Mouse (Mus musculus): Measurements from ENCODE around the gene Comt.
A peak's percentile ranks its signal among the peaks of the same experiment; 100 is the strongest.

Gene Comt

DNA sequence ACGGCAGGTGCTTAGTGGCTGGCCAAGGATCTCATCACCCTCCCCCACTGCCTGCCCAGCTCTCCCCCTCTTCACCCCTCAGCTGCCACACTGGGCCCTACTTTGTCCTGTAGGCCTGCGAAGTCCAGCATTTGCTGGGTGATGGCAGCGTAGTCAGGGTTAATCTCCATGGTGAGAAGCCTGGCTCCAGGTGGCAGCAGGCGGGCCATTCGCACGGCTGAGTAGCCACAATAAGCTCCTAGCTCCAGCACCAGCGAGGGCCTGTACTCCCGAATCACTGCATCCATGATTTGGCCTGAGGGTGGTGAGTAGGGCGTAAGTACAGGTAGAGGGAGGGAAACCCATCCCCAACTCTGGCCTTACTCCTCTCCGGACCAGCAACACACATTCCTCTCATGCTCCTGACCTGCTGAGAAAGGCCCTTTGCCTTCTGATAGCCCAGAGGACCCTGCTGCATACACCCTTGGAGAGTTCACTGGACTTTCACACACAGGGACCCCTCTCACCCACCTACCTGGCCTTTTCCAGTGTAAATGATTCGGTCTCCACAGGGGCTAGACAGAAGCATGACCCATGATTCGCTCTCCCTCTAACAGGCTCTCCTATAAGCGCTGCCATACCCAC is 15.5 kb downstream of the Comt start:
- no peak for DNase-seq (ENCODE audit: low read depth, low spot score)

DNA sequence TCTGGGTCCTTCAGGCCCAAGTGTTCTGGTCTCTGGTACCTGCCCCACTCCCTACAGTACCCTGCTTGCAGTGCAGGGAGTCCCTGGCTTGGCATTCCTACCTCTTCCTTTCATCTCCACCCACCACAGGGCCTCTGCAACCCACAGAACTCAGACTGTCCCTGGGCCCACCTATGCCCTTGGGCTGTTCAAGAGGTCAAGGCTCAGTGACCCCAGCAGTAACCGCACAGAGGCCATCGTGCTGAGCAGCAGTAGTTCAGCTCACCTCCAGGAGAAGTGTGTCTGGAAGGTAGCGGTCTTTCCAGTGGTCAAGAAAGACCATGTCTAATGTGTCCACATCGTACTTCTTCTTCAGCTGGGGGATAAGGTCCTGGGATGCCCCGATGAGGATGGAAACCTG is 16.2 kb downstream of the Comt start:
- DNase-seq (ENCODE audit: low read depth, low spot score) = no peak

DNA sequence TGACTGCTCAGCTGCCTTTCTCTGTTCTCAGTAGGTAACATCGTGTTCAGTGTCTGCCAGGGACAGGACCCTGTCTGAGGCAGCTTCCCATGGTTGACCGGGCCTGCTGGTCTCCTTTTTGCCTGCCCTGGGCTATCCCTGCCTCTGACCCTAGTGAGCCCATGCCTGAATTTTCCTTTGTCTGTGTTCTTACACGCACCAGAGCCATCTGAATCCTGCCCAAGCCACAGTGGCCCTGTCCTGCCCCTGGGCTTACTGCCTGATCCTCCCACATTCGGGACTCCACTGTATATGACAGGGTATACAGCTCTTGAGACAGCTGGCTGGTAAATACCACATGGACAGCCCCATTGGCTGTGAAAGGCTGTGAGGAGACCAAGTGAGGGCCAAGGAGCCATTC is 16.9 kb downstream of the Comt start:
- no peak for DNase-seq (ENCODE audit: low read depth, low spot score)

DNA sequence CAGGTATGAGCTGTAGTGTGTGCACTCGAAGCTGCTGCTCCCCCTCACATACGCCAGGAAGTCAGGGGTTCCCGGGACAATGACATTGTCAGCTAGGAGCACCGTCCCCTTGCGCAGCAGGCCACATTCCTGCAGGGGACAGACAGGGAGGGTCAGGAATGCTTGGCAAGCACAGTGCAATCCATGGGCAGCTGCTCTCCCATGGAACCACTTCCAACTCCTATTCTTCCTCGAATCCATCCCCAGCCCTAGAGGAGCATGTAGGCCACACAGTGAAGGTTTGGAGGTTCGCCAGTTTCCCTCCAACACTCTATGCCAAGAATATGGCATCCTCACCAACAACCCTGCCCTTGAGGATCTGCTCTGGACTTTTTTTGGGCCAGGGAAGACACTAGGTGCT is 18.7 kb downstream of the Comt start:
- DNase-seq (ENCODE audit: low read depth, low spot score) = no peak

DNA sequence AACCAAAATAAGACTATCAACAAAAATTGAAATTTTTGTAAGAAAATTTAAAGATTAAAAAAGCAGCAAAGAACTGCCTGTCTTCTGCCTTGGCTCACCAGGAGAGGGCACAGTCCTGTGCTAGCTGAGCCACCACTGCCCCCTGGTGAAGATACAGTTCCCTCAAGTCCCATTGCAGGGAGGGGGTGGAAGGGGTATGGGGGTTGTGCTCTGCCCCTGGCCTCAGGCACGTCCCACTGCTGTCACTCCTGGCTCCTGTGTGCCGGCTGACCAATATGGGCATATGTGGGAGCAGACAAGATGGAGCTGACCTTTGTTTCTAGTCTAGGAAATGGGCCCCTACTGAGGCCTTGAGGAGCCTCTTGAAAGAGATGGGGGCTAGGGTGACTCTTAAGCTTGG is 20.4 kb downstream of the Comt start:
- no peak for DNase-seq (ENCODE audit: low read depth, low spot score)

DNA sequence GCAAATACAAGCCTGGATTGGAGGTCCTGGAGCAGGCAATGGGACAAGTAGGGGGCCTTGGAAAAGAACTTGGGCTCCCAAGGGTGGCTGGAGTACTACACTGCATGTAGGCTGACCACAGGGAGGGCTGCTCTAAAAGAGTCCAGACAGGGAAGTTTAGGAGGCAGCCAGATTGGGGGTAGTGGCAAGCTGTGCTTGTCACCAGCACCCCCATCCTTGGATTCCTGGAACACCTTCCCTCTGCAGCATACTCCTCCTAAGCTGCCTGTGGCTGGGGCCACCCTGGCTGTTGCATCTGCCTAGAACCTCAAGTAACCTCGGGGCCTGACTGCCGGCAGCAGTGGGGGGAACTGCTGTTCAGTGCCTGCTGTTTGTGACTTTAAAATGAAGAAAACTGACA is 20.8 kb downstream of the Comt start:
- DNase-seq (ENCODE audit: low read depth, low spot score) = no peak

DNA sequence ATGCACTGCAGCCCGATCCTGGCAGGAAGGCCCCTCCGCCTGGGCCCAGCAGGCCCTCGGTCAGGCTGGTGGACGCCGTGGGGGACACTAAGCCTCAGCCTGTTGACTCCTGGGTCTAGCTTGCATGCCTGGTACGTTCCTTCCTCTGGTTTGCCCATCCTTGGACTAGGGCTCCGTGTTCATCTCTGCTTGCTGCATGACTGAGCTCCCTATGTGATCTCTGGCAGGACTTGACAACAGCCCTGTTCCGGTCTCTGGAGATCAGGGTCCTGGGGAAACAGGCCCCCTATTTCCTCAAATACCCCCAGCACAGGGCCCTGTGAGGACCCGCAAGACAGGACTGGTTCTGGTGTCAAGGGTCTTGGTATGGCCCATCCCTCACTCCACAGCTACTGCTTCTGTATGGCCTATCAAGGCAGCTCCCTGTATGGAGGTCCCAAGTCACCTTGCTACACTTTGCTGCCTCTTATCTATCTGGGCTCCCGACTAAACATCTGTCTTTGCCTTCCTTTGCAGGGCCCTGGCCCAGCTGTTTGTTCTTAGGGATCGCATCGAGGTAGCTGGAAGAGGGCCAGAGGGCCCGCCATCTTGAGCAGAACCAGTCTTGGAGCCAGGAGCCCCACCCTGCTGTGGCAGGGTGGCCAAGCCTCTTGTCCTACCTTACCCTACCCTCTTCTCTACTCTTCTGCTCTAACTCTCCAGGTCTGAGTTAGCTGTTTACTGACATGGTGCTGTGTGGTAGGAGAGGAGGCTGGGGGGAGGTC is 21.4 kb downstream of the Comt start:
- DNase-seq (ENCODE audit: low read depth, low spot score) = no peak

DNA sequence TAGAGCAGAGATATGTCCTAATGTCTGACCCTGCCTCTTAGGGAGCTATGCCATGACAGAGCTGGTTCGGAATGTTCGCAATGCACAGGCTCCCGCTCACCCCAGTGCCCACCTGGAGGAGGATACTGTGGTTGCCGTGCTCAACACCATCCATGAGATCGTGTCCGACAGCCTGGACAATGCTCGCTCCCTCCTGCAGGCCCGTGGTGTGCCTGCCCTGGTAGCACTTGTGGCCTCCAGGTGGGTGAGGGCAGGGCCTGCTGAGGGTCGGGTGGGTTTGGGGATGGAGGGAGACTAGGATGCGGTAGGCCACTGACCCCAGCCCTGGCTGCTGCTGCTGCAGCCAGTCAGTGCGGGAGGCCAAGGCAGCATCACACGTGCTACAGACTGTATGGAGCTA is 23.4 kb downstream of the Comt start:
- DNase-seq (ENCODE audit: low read depth, low spot score) = no peak

DNA sequence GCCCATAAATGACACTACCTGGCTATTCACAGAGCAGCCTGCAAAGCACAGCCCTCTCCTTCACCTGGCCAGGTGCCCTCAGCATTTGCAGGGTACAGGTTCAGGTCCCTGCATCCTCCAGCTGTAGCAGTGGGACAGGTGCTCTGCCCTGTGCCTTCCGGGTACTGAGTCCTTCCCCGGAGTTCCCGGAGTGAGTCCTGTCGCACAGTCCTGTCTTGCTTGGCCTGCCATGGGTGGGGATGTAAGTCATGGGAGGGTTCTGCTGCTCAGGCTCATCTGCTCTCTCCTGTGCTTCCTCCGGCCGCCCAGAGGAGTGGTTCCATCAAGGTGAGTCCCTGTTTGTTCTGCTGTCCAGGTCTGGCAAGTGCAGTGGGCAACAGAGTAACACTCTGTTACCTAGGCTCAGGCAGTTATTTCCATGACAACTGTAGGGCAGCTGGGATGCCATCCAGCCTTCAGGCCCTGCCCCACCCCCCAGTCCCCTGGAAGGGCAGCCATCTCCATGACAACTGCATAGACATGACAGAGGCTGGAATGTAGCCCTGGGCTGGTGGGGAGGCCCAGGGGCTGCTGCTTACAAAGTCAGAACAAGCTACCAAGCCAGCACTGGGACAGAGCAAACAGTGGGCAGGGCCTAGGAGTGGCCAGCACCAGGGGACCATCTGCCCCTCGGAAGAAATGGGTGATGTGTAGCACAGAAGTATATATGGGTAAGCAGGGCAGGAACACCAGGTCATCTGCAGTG is 26.0 kb downstream of the Comt start:
- DNase-seq (ENCODE audit: low read depth, low spot score) = no peak

DNA sequence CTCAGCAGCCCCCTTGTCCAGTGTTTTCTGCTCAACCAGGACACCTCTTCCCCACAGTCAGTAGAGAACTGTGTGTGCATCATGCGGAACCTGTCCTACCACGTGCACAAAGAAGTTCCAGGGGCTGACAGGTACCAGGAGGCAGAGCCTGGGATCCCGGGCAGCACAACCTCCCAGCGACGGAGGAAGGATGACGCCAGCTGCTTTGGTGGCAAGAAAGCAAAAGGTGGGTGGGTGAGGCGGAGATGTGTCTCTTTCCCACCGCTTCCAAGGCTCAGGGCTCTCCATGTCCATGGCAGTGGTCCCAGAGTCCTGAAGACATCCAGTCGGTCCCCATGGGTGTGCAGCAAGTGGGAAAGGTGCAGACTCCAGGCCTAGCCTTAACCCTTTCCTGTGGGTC is 26.6 kb downstream of the Comt start:
- no peak for DNase-seq (ENCODE audit: low read depth, low spot score)

DNA sequence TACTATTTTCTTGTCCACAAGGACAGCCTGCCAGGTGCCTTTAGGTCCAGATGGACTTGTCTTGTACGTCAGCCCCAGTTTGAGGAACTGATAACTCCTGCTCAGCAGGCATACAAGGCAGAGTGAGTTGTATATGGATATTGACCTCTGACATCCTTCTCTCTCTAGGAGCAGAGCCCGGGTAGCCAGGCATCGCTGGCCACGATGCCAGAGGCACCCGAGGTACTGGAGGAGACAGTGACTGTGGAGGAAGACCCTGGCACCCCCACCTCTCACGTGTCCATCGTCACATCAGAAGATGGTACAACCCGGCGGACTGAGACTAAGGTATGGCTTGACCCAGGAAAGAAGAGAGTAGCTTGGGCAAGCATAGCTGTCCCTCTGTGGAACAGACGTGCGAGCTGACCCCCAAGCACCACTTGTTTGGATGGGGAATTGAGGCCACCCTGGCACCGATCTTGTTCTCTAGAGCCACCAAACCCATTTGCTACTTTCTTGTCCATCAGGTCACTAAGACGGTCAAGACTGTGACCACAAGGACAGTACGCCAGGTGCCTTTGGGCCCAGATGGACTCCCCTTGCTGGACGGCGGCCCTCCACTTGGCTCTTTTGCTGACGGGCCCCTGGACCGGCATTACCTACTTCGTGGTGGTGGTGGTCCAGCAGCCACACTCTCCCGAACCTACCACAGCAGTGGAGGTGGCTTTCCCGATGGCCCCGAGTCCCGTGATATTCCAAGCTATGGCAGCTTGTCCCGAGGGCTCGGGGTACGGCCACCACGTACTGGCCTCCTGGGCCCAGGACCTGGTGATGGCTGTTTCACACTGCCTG is 29.6 kb downstream of the Comt start:
- DNase-seq (ENCODE audit: low read depth, low spot score) = no peak

DNA sequence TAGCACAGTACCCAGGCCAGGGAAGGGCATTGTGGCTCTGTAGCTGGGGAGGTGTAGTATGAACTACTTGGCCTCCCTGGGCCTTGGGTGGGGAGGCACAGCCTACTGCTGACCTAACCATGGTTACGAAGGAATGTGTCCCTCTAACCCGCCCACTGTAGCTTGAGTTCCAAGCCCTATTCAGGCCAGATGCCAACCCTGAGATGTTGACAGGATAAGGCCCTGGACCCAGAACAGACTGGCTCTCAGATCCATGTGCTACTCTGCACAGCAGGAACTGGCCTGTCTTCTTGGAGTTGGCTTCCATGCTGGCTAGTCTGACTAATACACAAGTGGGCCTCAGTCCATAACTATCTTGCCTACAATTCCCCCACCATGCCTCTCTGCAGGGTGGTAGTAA is 30.5 kb downstream of the Comt start:
- no peak for DNase-seq (ENCODE audit: low read depth, low spot score)

DNA sequence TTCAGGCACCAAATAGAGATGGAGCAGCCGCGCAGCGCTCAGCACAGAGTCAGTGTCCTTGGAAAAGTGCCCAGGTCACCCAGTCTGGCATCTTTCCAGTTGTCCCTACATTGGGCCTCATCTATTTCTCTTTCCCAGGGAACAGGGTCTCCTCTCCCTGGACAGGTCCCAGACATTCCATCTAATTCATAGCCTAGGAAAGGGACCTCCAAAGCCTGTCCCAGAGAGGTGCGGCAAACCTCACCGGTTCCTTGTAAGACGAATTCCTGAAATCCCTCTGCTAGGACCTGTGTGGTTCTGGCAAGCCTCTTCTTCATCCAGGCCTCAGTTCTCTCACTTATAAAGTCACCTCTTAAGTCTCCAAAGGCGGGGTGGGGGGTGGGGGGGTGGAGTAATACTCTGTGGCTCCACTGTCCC is 31.0 kb downstream of the Comt start:
- DNase-seq (ENCODE audit: low read depth, low spot score) = no peak

DNA sequence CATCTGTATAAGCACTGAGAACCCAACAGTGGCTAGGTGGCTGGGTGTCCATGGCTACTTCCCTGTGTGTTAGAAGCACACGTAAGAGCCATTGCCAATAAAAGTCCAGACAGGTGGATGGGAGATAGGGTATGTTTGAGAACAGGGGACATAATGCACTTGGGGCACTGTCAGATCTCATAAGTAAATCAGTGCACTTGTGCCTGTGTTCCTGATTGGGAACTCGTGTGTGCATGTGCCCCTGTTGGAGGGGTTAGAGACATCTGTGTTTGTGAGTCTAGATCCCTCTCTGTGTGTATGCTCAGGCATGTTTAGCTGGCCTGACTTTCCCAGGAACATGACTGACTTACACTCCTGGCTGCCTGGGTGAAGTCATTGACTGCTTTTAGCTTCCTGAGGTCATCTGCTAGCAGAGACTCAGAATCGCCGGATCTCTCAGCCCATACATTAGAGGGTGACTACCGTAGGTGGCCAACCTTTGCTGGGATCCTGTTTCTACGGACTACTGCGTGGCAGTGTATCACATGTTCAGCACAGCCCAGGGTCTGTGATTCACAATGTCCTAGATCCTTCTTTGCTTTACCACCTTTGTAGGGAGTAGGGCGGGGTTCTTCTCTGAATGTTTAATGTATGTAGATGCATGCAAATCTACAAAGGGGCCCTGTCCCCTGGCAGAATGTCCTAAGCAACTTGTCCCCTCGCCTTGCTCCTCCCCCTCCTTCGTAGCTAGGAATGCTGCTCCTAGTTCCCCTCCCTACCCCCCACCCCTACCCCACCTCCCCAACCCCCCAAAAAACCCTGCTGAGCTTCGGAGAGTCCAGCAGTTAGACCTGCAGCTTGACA is 31.7 kb downstream of the Comt start:
- no peak for DNase-seq (ENCODE audit: low read depth, low spot score)

DNA sequence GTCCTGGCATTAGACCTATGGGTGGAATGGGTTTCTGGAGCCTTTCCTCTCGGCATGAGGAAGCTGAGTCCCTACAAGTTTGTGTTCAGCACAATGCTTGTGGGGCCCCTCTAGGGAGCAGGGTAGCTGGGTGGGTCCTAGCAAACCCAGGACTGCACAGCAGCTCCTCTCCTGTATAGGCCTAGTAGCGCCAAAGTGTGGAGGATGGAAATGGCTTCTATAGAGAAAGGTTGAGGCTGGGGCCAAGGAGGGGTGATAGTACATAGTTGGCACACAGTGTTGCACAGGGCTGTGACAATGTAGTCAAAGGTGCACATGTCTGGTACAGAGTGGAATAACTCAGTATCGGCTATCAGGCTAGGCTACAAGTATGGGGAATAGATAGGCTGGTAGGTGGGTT is 32.6 kb downstream of the Comt start:
- no peak for DNase-seq (ENCODE audit: low read depth, low spot score)

DNA sequence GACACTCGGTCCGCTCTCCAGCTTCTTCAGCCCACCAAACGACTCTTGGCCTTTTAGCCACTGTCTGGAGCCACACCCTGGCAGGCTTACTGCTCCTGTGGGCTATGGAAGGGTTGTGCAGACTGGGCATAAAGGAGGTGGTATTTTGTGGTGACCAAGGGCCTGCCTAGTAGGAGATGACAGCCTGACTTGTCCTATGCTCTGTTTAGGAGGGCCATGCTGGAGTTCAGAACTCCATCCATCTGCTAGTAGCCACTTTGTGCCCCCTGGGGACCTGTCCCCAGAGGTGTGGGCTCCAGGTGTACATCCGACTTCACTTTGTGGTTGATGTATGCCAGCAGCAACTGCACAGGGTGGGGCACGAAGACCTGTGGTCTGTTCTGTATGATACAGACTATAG is 33.1 kb downstream of the Comt start:
- no peak for DNase-seq (ENCODE audit: low read depth, low spot score)

DNA sequence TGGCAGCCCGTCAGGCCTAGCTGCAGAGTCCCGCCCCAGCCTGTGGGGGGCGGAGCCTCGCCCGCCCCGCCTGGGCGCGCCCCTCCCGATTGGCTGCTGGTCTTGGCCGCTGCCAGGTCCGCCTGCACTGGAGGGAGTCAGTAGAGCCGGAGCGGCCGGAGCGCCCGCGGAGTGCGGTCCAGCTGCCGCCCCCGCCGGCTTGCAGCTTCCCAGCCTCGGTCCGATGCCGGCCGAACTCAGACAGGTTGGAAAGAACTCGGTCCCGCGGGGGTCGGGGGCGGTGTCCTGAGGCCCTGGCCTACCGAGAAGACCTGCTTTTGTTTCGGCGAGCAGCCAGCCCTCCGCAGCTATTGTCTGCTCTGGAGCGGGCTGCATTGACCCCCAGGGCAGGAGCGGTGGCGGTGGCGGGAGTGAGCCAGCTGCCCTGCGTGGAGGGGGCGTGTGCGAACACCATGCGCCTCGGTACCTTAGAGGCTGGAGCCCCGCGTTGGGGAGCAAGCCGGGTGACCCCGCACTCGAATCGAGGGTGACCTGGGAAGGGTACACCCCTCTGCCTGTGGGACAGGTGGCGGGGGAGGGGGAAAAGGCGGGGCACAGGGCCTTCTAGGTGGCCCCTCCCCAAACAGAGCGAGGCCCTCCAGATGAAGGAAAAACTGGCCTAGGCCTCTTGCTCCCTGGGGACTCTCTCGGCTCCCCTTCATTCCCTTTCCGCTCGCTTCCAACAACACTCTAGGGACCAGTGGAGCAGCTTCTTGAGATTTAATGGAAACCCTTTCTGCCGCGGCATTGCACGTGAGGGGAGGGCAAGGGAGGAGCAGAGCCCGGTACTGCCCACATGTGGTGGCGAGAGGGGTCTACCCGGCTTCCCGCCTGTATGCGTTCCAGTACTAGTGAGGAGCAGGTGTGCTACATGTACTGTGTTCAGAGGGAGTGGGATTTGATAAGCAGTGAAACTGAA is 33.9 kb downstream of the Comt start:
- DNase-seq (ENCODE audit: low read depth, low spot score) = peak; percentile 81

DNA sequence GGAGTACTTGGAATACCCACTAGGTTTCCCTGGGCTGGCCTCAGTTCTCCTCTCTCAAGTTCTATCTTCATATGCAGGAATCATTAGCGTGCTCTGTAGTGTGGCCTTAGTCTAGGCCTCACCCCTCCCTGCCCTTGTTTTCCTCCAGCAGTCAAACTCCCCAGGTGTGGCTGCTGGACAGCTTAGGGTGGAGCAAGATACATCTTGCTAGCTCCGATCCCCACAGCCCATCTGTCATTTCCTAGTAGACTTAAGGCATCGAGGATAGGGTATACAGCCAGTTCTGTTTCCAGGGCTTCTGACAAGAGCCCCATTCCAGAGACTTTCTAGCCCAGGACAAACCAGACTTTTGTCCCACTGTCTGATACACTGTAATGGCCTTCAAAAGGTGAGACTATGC is 34.9 kb downstream of the Comt start:
- no peak for DNase-seq (ENCODE audit: low read depth, low spot score)

DNA sequence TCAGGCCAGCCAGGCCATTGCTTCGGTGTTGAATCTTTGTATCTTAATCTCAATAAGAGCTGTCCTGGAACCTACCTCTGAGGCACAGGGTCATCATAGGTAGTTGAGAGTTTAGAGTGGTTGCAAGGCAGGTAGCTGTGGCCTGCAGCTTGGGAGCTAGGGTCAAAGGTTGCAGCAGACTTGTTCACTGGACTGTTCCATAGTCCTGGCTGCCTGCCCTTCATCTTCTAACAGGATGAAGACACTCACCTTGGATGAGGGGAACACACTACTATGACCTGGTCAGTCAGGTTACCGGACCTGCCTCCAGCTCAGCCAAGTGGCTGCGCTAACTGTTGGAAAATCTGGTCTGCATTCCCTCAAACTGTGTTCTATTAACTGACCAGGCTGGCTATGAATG is 35.5 kb downstream of the Comt start:
- no peak for DNase-seq (ENCODE audit: low read depth, low spot score)

DNA sequence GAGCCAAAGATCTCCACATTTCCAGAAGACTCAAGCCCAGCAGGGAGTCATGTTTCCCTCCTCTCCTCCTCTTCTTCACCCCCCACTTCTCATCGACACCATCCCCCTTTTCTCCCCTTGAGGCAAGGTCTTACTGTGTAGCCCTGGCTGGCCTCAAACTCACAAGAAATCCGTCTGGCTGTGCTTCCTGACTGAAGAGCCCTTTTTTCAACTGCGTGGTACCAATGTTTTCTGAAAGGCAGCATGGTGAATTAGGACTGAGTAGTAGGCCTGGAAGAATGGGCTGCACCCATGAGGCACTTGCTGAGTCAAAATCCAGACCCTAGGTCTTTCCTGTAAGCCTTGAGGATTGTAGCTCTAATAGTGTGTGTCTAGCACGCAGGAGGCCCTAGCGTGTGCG is 36.3 kb downstream of the Comt start:
- no peak for DNase-seq (ENCODE audit: low read depth, low spot score)

Data from c-Kit-negative CD71-positive TER-119-positive erythroid progenitor cells, embryonic 14.5 days (primary cell).